ENCODE assay signal across 8 mouse cellular contexts in genomic region chr19:6924461-6925306, GRCm38 (mm10). TPM values are rescaled to one million over a fixed set of nuclear protein-coding genes. Genes with fewer than 3 reads are reported as not detected.
DNase-seq lines count a peak whose midpoint lies in the region; ATAC-seq and TF ChIP-seq lines count a peak whose summit lies in the region.

No protein-coding gene starts in this region.

- peaks cover 38% of the 10 kb centered on the region for H3K27me3 ChIP-seq in G1E (ENCODE audit: insufficient read depth, low read length)
- peaks cover 54% of the 10 kb centered on the region for H3K27me3 ChIP-seq in hindbrain, embryonic 16.5 days (replicated peaks; ENCODE audit: control insufficient read depth, insufficient read depth, low read length)

- peaks cover 39% of the 10 kb centered on the region for H3K4me1 ChIP-seq in G1E (ENCODE audit: insufficient read depth, low read depth, low read length)
- peaks cover 26% of the 10 kb centered on the region for H3K4me1 ChIP-seq in hindbrain, embryonic 16.5 days (ENCODE audit: control insufficient read depth, insufficient read depth, low read depth, low read length)

- no peak for DNase-seq in G1E (ENCODE audit: low spot score)
- DNase-seq in cerebellum, adult 18-20 months, result peak; percentile 91 to 94
- DNase-seq in gastrocnemius, adult 18-20 months (ENCODE audit: low spot score), result peak; percentile 85
- DNase-seq in left cerebral cortex, adult 18-20 months (ENCODE audit: low spot score in 2 of 2), result peak; percentile 89 to 92
- peak; percentile 95 for DNase-seq in lung, postnatal 36 days
- DNase-seq in right cerebral cortex, postnatal 25 days, result peak; percentile 80
- peak; percentile 87 to 88 for DNase-seq in urinary bladder, postnatal 36 days (ENCODE audit: low spot score in 2 of 2)

- no peaks in the 10 kb centered on the region for H3K9me3 ChIP-seq in G1E (replicated peaks)
- no peaks in the 10 kb centered on the region for H3K9me3 ChIP-seq in hindbrain, embryonic 16.5 days (ENCODE audit: control insufficient read depth, low read length)

- peak overlapping the region; percentile 1; the same call in 1 of the 2 replicates for H3K9ac ChIP-seq in hindbrain, embryonic 16.5 days (ENCODE audit: low read depth, low read length)

- no peak for ATAC-seq in G1E (ENCODE audit: extremely low read depth, insufficient number of reproducible peaks, low FRiP score, poor library complexity, severe bottlenecking)
- ATAC-seq in hindbrain, embryonic 16.5 days, result no peak

- H3K36me3 ChIP-seq in G1E (replicated peaks), result peaks cover 8% of the 10 kb centered on the region
- H3K36me3 ChIP-seq in hindbrain, embryonic 16.5 days (ENCODE audit: control insufficient read depth, insufficient read depth, low read length), result no peaks in the 10 kb centered on the region

- 2% methylated on average over 39 of the region's 39 CpGs for WGBS in hindbrain, embryonic 16.5 days

- H3K4me2 ChIP-seq in hindbrain, embryonic 16.5 days (ENCODE audit: low read length), result peak overlapping the region; percentile 29

- H3K4me3 ChIP-seq in G1E (ENCODE audit: low read depth, low read length), result peak overlapping the region; percentile 2; the same call in 1 of the 2 replicates
- peak overlapping the region; percentile 2; the same call in 1 of the 2 replicates for H3K4me3 ChIP-seq in hindbrain, embryonic 16.5 days (ENCODE audit: low read length)

- TF ChIP-seq CTCF in G1E (IDR thresholded peaks at IDR 0.05; ENCODE audit: low read depth, low read length), result peak; percentile 47

- H3K27ac ChIP-seq in hindbrain, embryonic 16.5 days (ENCODE audit: low read depth, low read length), result no peak overlapping the region

RNA-seq across cellular contexts. Expression of gene Catsperz, which starts 0.5 kb away (rescaled TPM):
- not detected in 2 replicates for total RNA-seq in G1E (2014; fragmentation: Nextera tagmentation)
- 0.11 TPM in 1 of 2 replicates, not detected in the other for total RNA-seq in G1E (2017)
- polyA plus RNA-seq in G1E (2012), result not detected in 2 replicates
- not detected for total RNA-seq in gastrocnemius, adult 18-20 months (2021)
- 2.9 and 3.3 TPM in 2 replicates for polyA plus RNA-seq in hindbrain, embryonic 16.5 days (2015; fragmentation: Nextera tagmentation; extraction: Ambion mirVana)
- 10 to 100 TPM; 16.9 to 22.5 TPM for total RNA-seq in left cerebral cortex, adult 18-20 months (2021)

RNA-seq across cellular contexts. Expression of gene Esrra, which starts 3.1 kb away (rescaled TPM):
- total RNA-seq in G1E (2014; fragmentation: Nextera tagmentation) (10.0 and 17.9 TPM in 2 replicates), G1E (2017) (21.1 and 25.6 TPM in 2 replicates)
- 42.6 and 46.9 TPM in 2 replicates for polyA plus RNA-seq in G1E (2012)
- 10 to 100 TPM; 76.5 to 93.1 TPM for total RNA-seq in gastrocnemius, adult 18-20 months (2021)
- 17.7 and 17.8 TPM in 2 replicates for polyA plus RNA-seq in hindbrain, embryonic 16.5 days (2015; fragmentation: Nextera tagmentation; extraction: Ambion mirVana)
- total RNA-seq in left cerebral cortex, adult 18-20 months (2021), result 10 to 100 TPM; 69.5 to 72.2 TPM

RNA-seq across cellular contexts. Expression of gene Kcnk4, which starts 9.6 kb away (rescaled TPM):
- not detected in 2 replicates for total RNA-seq in G1E (2014; fragmentation: Nextera tagmentation)
- 0.23 TPM in 1 of 2 replicates, not detected in the other for total RNA-seq in G1E (2017)
- polyA plus RNA-seq in G1E (2012), result 0.05 TPM in 1 of 2 replicates, not detected in the other
- total RNA-seq in gastrocnemius, adult 18-20 months (2021), result not detected
- 14.4 and 19.1 TPM in 2 replicates for polyA plus RNA-seq in hindbrain, embryonic 16.5 days (2015; fragmentation: Nextera tagmentation; extraction: Ambion mirVana)
- 10 to 100 TPM; 29.2 to 37.4 TPM for total RNA-seq in left cerebral cortex, adult 18-20 months (2021)

RNA-seq across cellular contexts. Expression of gene Prdx5, which starts 14.8 kb away (rescaled TPM):
- total RNA-seq in G1E (2014; fragmentation: Nextera tagmentation) (53.7 and 59.2 TPM in 2 replicates), G1E (2017) (210 and 225 TPM in 2 replicates)
- polyA plus RNA-seq in G1E (2012), result 208 and 211 TPM in 2 replicates
- total RNA-seq in gastrocnemius, adult 18-20 months (2021), result 100 to 1,000 TPM; 219 to 239 TPM
- polyA plus RNA-seq in hindbrain, embryonic 16.5 days (2015; fragmentation: Nextera tagmentation; extraction: Ambion mirVana), result 408 and 532 TPM in 2 replicates
- total RNA-seq in left cerebral cortex, adult 18-20 months (2021), result 100 to 1,000 TPM; 367 to 381 TPM

RNA-seq across cellular contexts. Expression of gene Trmt112, which starts 15.2 kb away (rescaled TPM):
- total RNA-seq in G1E (2014; fragmentation: Nextera tagmentation) (191 and 244 TPM in 2 replicates), G1E (2017) (286 and 298 TPM in 2 replicates)
- 261 and 287 TPM in 2 replicates for polyA plus RNA-seq in G1E (2012)
- total RNA-seq in gastrocnemius, adult 18-20 months (2021), result 10 to 100 TPM; 43.9 to 44.7 TPM
- 93.9 and 101 TPM in 2 replicates for polyA plus RNA-seq in hindbrain, embryonic 16.5 days (2015; fragmentation: Nextera tagmentation; extraction: Ambion mirVana)
- total RNA-seq in left cerebral cortex, adult 18-20 months (2021), result 10 to 100 TPM; 46.2 to 46.4 TPM

Comparison
In these comparisons a context has a peak if more than half of its experiments do, and no peak if none do; other contexts are left out.
1. RNA of gene Catsperz, which starts 0.5 kb away (total RNA-seq): 16.9 to 22.5 TPM in left cerebral cortex, adult 18-20 months; 0.11 TPM in G1E and not detected in gastrocnemius, adult 18-20 months; every median in the first group is over 10 times any median in the second.
2. RNA of gene Kcnk4, which starts 9.6 kb away (total RNA-seq): 29.2 to 37.4 TPM in left cerebral cortex, adult 18-20 months; 0.23 TPM in G1E and not detected in gastrocnemius, adult 18-20 months; every median in the first group is over 10 times any median in the second.